ENCODE assay signal across 8 mouse cellular contexts in the genomic region with DNA sequence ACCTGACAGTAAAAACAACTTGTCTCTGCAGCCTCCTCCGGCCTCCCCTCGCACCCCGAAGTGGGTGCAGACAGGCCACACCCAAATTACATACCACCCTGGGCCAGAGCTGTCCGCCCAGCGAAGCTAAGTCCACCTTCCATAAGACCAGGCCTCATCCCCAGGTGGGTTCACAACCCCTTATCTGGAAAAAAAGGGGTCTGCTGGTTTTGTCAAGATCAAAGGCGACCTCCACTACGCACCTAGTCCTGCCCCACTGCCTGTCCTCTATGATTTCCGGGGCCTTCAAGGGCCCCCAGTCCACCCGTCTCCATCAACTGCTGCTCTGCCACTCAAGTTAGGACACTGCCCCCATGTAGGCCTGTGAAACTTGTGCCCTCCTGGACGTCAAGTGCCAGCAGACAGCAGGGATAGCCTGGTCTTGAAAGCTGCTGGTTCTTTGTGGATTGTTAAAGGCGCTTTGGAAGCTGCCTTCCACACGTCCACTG. TPM values are rescaled to one million over a fixed set of nuclear protein-coding genes. Genes with fewer than 3 reads are reported as not detected.
DNase-seq lines count a peak whose midpoint lies in the region; ATAC-seq lines count a peak whose summit lies in the region.

No protein-coding gene starts in this region.

- H3K4me3 ChIP-seq in lung, embryonic 16.5 days (ENCODE audit: low read length): peak overlapping the region; percentile 49
- H3K4me3 ChIP-seq in embryonic facial prominence, embryonic 11.5 days (ENCODE audit: low read depth, low read length): no peak overlapping the region
- peak overlapping the region; percentile 34; the same call in 1 of the 2 replicates for H3K4me3 ChIP-seq in midbrain, embryonic 15.5 days

- H3K4me1 ChIP-seq in lung, embryonic 16.5 days (replicated peaks; ENCODE audit: control insufficient read depth, insufficient read depth, low read length): peaks cover 79% of the 10 kb centered on the region
- peaks cover 27% of the 10 kb centered on the region for H3K4me1 ChIP-seq in embryonic facial prominence, embryonic 11.5 days (ENCODE audit: control insufficient read depth, insufficient read depth, low read length)
- H3K4me1 ChIP-seq in midbrain, embryonic 15.5 days: peaks cover 70% of the 10 kb centered on the region

- no peaks in the 10 kb centered on the region for H3K36me3 ChIP-seq in lung, embryonic 16.5 days (ENCODE audit: control insufficient read depth, insufficient read depth, low read length)
- H3K36me3 ChIP-seq in embryonic facial prominence, embryonic 11.5 days (replicated peaks; ENCODE audit: control insufficient read depth, insufficient read depth, low read depth, low read length): no peaks in the 10 kb centered on the region
- no peaks in the 10 kb centered on the region for H3K36me3 ChIP-seq in midbrain, embryonic 15.5 days (replicated peaks)

- peak overlapping the region; percentile 61 for H3K4me2 ChIP-seq in lung, embryonic 16.5 days (ENCODE audit: low read depth, low read length)
- H3K4me2 ChIP-seq in embryonic facial prominence, embryonic 11.5 days (ENCODE audit: low read depth, low read length): peak overlapping the region; percentile 20
- H3K4me2 ChIP-seq in midbrain, embryonic 15.5 days: peak overlapping the region; percentile 62

- H3K27me3 ChIP-seq in lung, embryonic 16.5 days (ENCODE audit: control insufficient read depth, insufficient read depth, low read depth, low read length): no peaks in the 10 kb centered on the region
- no peaks in the 10 kb centered on the region for H3K27me3 ChIP-seq in embryonic facial prominence, embryonic 11.5 days (ENCODE audit: control insufficient read depth, insufficient read depth, low read length)
- H3K27me3 ChIP-seq in midbrain, embryonic 15.5 days (replicated peaks): no peaks in the 10 kb centered on the region

- 57% methylated on average over 12 of the region's 12 CpGs for WGBS in lung, embryonic 16.5 days
- 78% methylated on average over 12 of the region's 12 CpGs for WGBS in embryonic facial prominence, embryonic 11.5 days
- WGBS in midbrain, embryonic 15.5 days: 83% methylated on average over 12 of the region's 12 CpGs

- intact Hi-C loops in left cerebral cortex, postnatal 36 days (cut with DNase I): loop anchor here (1.0 kb wide), 1 partner anchor 42 kb away; no protein-coding TSS in a partner anchor

- H3K9me3 ChIP-seq in lung, embryonic 16.5 days (ENCODE audit: control insufficient read depth, low read length): no peaks in the 10 kb centered on the region
- no peaks in the 10 kb centered on the region for H3K9me3 ChIP-seq in embryonic facial prominence, embryonic 11.5 days (replicated peaks; ENCODE audit: control insufficient read depth, low read length)
- no peaks in the 10 kb centered on the region for H3K9me3 ChIP-seq in midbrain, embryonic 15.5 days

- H3K9ac ChIP-seq in lung, embryonic 16.5 days (ENCODE audit: low read length): peak overlapping the region; percentile 76
- H3K9ac ChIP-seq in embryonic facial prominence, embryonic 11.5 days (replicated peaks; ENCODE audit: low read length): peak overlapping the region; percentile 55; the same call in 1 of the 2 replicates
- peak overlapping the region; percentile 20; the same call in 1 of the 2 replicates for H3K9ac ChIP-seq in midbrain, embryonic 15.5 days

- ATAC-seq in lung, embryonic 16.5 days (ENCODE audit: low read depth): no peak
- no peak for ATAC-seq in embryonic facial prominence, embryonic 11.5 days (replicated peaks; ENCODE audit: insufficient number of reproducible peaks, low FRiP score, low TSS enrichment, low read depth)
- peak; percentile 14 for ATAC-seq in inflammation-experienced regulatory T-cells, adult 6 months
- ATAC-seq in midbrain, embryonic 15.5 days (replicated peaks): no peak

- peak overlapping the region; percentile 100 for H3K27ac ChIP-seq in lung, embryonic 16.5 days (ENCODE audit: low read length)
- peak overlapping the region; percentile 84 for H3K27ac ChIP-seq in embryonic facial prominence, embryonic 11.5 days (replicated peaks; ENCODE audit: low read depth, low read length)
- H3K27ac ChIP-seq in midbrain, embryonic 15.5 days: peak overlapping the region; percentile 95

- DNase-seq in lung, postnatal 25 days (ENCODE audit: low spot score): no peak
- DNase-seq in embryonic facial prominence, embryonic 11.5 days (ENCODE audit: low spot score): no peak
- DNase-seq in gastrocnemius, postnatal 25 days: no peak
- DNase-seq in left cerebral cortex, postnatal 36 days (ENCODE audit: low spot score in 2 of 2): no peak
- DNase-seq in B cell, adult 2 months: no peak

RNA-seq across cellular contexts. Expression of gene Frmd8, which starts 30.2 kb away (rescaled TPM):
- polyA plus RNA-seq in lung, embryonic 16.5 days (2015; fragmentation: Nextera tagmentation; extraction: Ambion mirVana): 56.4 and 61.1 TPM in 2 replicates
- polyA plus RNA-seq in embryonic facial prominence, embryonic 11.5 days (2014; fragmentation: Nextera tagmentation; extraction: Ambion mirVana): 15.8 and 17.6 TPM in 2 replicates
- 10 to 100 TPM; 57.3 to 71.3 (median 60.1) TPM for polyA plus RNA-seq in inflammation-experienced regulatory T-cells, adult 6 months (2017; shearing (Covaris generic))
- 16.1 and 19.2 TPM in 2 replicates for polyA plus RNA-seq in midbrain, embryonic 15.5 days (2015; fragmentation: Nextera tagmentation; extraction: Ambion mirVana)
- total RNA-seq in gastrocnemius, postnatal 25 days (2021): 1 to 10 TPM; 3.7 to 6.4 TPM
- total RNA-seq in left cerebral cortex, postnatal 36 days (2021): 10 to 100 TPM; 11.6 to 13.3 TPM

RNA-seq across cellular contexts. Expression of gene Slc25a45, which starts 32.7 kb away (rescaled TPM):
- 5.7 and 6.2 TPM in 2 replicates for polyA plus RNA-seq in lung, embryonic 16.5 days (2015; fragmentation: Nextera tagmentation; extraction: Ambion mirVana)
- 0.87 and 1.1 TPM in 2 replicates for polyA plus RNA-seq in embryonic facial prominence, embryonic 11.5 days (2014; fragmentation: Nextera tagmentation; extraction: Ambion mirVana)
- polyA plus RNA-seq in inflammation-experienced regulatory T-cells, adult 6 months (2017; shearing (Covaris generic)): 10 to 100 TPM; 48.8 to 54.8 (median 54.1) TPM
- polyA plus RNA-seq in midbrain, embryonic 15.5 days (2015; fragmentation: Nextera tagmentation; extraction: Ambion mirVana): 2.0 and 2.9 TPM in 2 replicates
- total RNA-seq in gastrocnemius, postnatal 25 days (2021): 1 to 10 TPM in 1 of 2 experiments, under 1 TPM in 1; 0.59 to 1.3 TPM
- total RNA-seq in left cerebral cortex, postnatal 36 days (2021): 1 to 10 TPM; 3.0 to 4.1 TPM

RNA-seq across cellular contexts. Expression of gene Tigd3, which starts 49.1 kb away (rescaled TPM):
- 2.5 and 3.2 TPM in 2 replicates for polyA plus RNA-seq in lung, embryonic 16.5 days (2015; fragmentation: Nextera tagmentation; extraction: Ambion mirVana)
- 4.0 and 4.3 TPM in 2 replicates for polyA plus RNA-seq in embryonic facial prominence, embryonic 11.5 days (2014; fragmentation: Nextera tagmentation; extraction: Ambion mirVana)
- 1 to 10 TPM in 1 of 3 experiments, under 1 TPM in 2; 0.36 to 1.1 (median 0.66) TPM for polyA plus RNA-seq in inflammation-experienced regulatory T-cells, adult 6 months (2017; shearing (Covaris generic))
- 13.8 and 16.4 TPM in 2 replicates for polyA plus RNA-seq in midbrain, embryonic 15.5 days (2015; fragmentation: Nextera tagmentation; extraction: Ambion mirVana)
- total RNA-seq in gastrocnemius, postnatal 25 days (2021): under 1 TPM; 0.15 to 0.35 TPM
- total RNA-seq in left cerebral cortex, postnatal 36 days (2021): 1 to 10 TPM; 4.3 to 4.5 TPM

Comparison
In these comparisons a context has a peak if more than half of its experiments do, and no peak if none do; other contexts are left out.
1. H3K9ac ChIP-seq: peak in every context shown above with its lines; median percentile 76 in lung, embryonic 16.5 days; 55 in embryonic facial prominence, embryonic 11.5 days; 20 in midbrain, embryonic 15.5 days.